Mouse (Mus musculus) left cerebral cortex, postnatal 25 days (tissue): ENCODE data around the gene Arhgap17. TPM values are rescaled to one million over a fixed set of nuclear protein-coding genes. Genes with fewer than 3 reads are reported as not detected.

Experiments used
- DNase-seq, 2 experiments: peaks; one replicate each; pipeline ENCODE4 v3.0.0; 2022; ENCODE audit warnings: low spot score in 2 of 2, mixed read lengths in 1 of 2
- intact Hi-C: fragments of 180-260 bp; cut with DNase I; formaldehyde crosslinking; loops from one replicate; pipeline ENCODE4 v1.15.1; 2025
- total RNA-seq, 2 experiments: library from RNA; stranded (reverse); gene quantifications; 2 replicates each; pipeline ENCODE4 v1.2.3; 2021

Gene Arhgap17
- total RNA-seq, 2 experiments from 2014 or later: 13.6 to 16.8 TPM

DNA sequence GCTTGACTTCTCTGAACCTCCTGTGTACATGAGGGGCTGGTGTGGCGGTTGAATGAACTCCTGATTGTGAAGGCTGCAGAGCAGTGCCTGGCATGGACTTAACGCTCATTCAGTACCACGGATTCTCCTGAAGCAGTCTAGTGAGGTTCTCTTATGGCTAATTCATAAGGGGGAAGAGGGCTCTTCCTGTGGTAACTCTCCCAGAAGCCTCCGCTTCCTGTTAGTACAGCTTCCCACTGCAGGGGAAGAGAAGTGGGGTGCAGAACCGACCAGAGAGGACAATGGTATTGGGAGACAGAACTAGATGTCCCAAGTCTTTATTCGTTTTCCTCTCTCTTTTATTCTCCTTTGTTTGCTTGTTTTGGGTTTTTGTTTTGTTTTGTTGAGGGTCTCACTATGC, 129.7 kb downstream of the Arhgap17 start:
- intact Hi-C loops: no loop called here
- no peak for DNase-seq

DNA sequence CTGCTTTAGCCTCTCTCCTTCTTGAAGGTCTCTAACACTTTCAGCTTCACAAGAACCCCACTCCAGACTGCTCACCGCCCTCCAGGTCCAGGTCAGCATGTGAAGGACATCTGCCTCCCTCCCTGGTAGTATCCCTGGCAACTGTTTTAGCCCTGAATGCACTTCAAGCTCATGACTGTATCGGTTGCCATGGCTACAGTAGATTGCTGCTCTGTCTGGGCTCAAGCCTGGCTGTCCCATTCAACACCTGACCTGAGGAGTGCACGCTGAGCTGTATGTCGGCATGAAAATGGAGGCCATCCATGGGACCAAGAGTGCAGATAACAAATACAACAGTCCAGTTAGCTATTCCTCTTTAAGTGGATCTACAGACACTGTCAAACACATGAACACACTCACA, 131.1 kb downstream of the Arhgap17 start:
- DNase-seq: no peak
- intact Hi-C loops: no loop called here

DNA sequence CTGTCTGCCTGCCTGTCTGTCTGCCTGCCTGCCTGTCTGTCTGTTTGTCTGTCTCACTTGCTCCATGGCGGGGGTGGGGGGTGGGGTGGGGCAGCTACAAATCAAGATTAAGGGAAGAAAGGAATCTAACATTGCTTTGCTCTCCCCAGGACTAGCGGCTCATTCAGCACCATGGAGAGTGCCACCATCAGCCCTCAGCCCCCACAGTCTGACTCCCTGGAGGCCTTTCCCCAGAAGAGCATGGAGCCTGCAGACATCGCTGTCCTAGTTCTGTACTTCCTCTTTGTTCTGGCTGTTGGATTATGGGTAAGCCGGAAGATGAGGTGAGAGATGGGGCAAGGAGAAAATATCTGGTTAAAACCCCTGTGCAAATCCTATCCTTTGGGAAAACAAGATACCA, 134.3 kb downstream of the Arhgap17 start:
- intact Hi-C loops: no loop called here
- no peak for DNase-seq

Other genes with a start within 250 kb of the Arhgap17 start
- 10 to 100 TPM; 49.6 to 54.1 TPM for gene Tnrc6a, start 246.0 kb downstream of the Arhgap17 start, total RNA-seq
- gene Slc5a11, start 155.1 kb downstream of the Arhgap17 start, total RNA-seq: 1 to 10 TPM in 1 of 2 experiments, under 1 TPM in 1; 0.55 to 2.0 TPM
- 10 to 100 TPM; 85.3 to 87.8 TPM for gene Lcmt1, start 131 bp downstream of the Arhgap17 start, total RNA-seq
- not detected for gene Aqp8, start 92.4 kb upstream of the Arhgap17 start, total RNA-seq
- gene Zkscan2, start 130.5 kb upstream of the Arhgap17 start, total RNA-seq: 10 to 100 TPM; 14.3 to 18.8 TPM